Mouse (Mus musculus) stomach, embryonic 16.5 days (tissue): ENCODE results near the gene Ism2. TPM values are rescaled to one million over a fixed set of nuclear protein-coding genes. Genes with fewer than 3 reads are reported as not detected.
"Not testable (repeated sequence)": the region's sequence is repeated elsewhere in the genome, so short reads cannot be mapped to it uniquely, and the experiment has no call there.

Experiments
- ATAC-seq: fragments of 200-750 bp; cut with Nextera tagmentation; 2 replicates; pipeline ENCODE4 v1.8.0; 2017; ENCODE audit warnings: moderate number of reproducible peaks, moderate TSS enrichment; ENCODE audit not compliant: insufficient read depth, low FRiP score
- H3K27ac ChIP-seq: fragments of 300-500 bp; sonication (generic); 2 replicates; pipeline ENCODE4 v1.5.1; 2014; ENCODE audit warnings: low read length
- H3K27me3 ChIP-seq: fragments of 300-500 bp; sonication (generic); 2 replicates; pipeline ENCODE4 v1.6.1; 2014; ENCODE audit warnings: low read length, control low read depth, mixed read lengths; ENCODE audit not compliant: control insufficient read depth, insufficient read depth
- H3K36me3 ChIP-seq: fragments of 300-500 bp; sonication (generic); 2 replicates; pipeline ENCODE4 v1.6.1; 2014; ENCODE audit warnings: low read length; ENCODE audit not compliant: control insufficient read depth, insufficient read depth
- H3K4me1 ChIP-seq: fragments of 300-500 bp; sonication (generic); 2 replicates; pipeline ENCODE4 v1.6.1; 2014; ENCODE audit warnings: low read length, control low read depth, mixed read lengths; ENCODE audit not compliant: control insufficient read depth, insufficient read depth
- H3K4me2 ChIP-seq: fragments of 300-500 bp; sonication (generic); 2 replicates; pipeline ENCODE4 v1.6.1; 2014; ENCODE audit warnings: low read depth, low read length, mixed read lengths
- H3K4me3 ChIP-seq: fragments of 300-500 bp; sonication (generic); replicated peaks from 2 replicates; pipeline ENCODE4 v1.5.1; 2014; ENCODE audit warnings: mild to moderate bottlenecking, low read length
- H3K9ac ChIP-seq: fragments of 300-500 bp; sonication (generic); 2 replicates; pipeline ENCODE4 v1.6.1; 2014; ENCODE audit warnings: low read length
- H3K9me3 ChIP-seq: fragments of 300-500 bp; sonication (generic); replicated peaks from 2 replicates; pipeline ENCODE4 v1.6.1; 2016; ENCODE audit warnings: low read length, control low read depth; ENCODE audit not compliant: control insufficient read depth
- WGBS: fragments of 180-500 bp; shearing (Covaris S2); extraction: QIAGEN DNeasy Blood & Tissue Kit; methylation state at CpG from one replicate; pipeline ENCODE4 v1.1.7; 2014; 5-methylcytosine and 5-hydroxymethylcytosine counted together
- polyA plus RNA-seq: library from polyadenylated mRNA; unstranded; fragments of >200 nt; fragmentation: Nextera tagmentation; extraction: Ambion mirVana; gene quantifications from 2 replicates; pipeline ENCODE4 v1.2.1, GENCODE M21; 2015

Ism2 gene
- polyA plus RNA-seq, 1 experiment from 2014 or later, result 0.53 TPM

DNA sequence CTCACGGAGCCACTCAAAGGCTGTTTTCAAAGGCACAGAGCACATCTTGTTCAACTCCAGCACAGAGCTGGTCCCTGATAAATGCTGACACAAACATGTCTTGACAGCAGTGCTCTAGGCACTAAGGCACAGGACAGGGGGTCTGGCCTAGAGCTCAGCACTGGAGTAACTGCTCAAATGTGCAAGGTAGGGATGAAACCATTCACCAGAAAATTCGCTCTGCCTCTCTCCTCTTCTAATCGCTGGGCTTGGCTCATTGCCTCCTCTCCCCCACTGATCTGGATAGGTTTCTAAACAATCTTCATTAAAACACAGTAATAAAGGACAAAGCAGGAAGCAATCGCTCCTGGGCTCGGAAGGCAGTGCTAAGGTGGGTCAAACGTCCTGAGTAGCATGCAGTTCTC lies 31.6 kb upstream of the Ism2 start:
- Histone ChIP-seq H3K27ac (peak overlapping the region; percentile 43; the same call in 1 of the 2 replicates), H3K4me3 (no peak overlapping the region), H3K27me3 (no peaks in the 10 kb centered on the region), H3K4me2 (no peak overlapping the region), H3K9me3 (no peaks in the 10 kb centered on the region), H3K36me3 (no peaks in the 10 kb centered on the region), H3K4me1 (peaks cover 7% of the 10 kb centered on the region; the same call in 1 of the 2 replicates), H3K9ac (no peak overlapping the region)
- 55% methylated on average over 6 of the region's 6 CpGs for WGBS
- ATAC-seq, result no peak

- H3K4me3 ChIP-seq, result no peak overlapping the region
- no peak overlapping the region for H3K4me2 ChIP-seq
- no peak for ATAC-seq
- H3K9ac ChIP-seq, result no peak overlapping the region
- no peaks in the 10 kb centered on the region for H3K36me3 ChIP-seq
- 52% methylated on average over 2 of the region's 2 CpGs for WGBS
- no peaks in the 10 kb centered on the region for H3K27me3 ChIP-seq
- H3K9me3 ChIP-seq, result no peaks in the 10 kb centered on the region
- H3K4me1 ChIP-seq, result peaks cover 7% of the 10 kb centered on the region; the same call in 1 of the 2 replicates
- H3K27ac ChIP-seq, result peak overlapping the region; percentile 55; the same call in 1 of the 2 replicates
Measured at GRCm38 (mm10) chr12:87330213-87330612, 30.7 kb upstream of the Ism2 start.

DNA sequence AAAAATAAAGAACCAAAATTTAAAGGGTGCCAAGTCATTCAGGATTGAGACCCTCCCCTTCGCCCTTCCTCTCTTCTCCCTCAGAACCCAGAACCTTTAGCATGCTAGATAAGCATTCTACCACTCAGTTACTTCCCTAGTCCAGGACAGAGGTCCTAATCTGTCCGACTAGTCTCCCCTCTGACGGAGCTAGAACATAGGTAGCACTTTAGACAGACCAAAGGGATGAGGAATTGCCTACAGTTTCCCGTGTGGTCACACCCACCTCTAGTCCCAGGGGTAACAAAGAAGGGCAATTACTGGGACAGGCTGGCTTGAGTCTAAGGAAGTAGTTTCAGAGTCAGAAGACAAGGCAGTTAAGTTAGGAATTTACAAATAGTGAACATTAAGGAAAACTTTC lies 28.5 kb upstream of the Ism2 start:
- ATAC-seq, result no peak
- Histone ChIP-seq H3K27ac (no peak overlapping the region), H3K4me2 (no peak overlapping the region), H3K36me3 (no peaks in the 10 kb centered on the region), H3K27me3 (no peaks in the 10 kb centered on the region), H3K9ac (0 out of 2 replicates have a peak overlapping the region, but pooled peaks have one; percentile 7), H3K4me3 (no peak overlapping the region), H3K4me1 (peaks cover 7% of the 10 kb centered on the region; the same call in 1 of the 2 replicates), H3K9me3 (no peaks in the 10 kb centered on the region)
- 54% methylated on average over 4 of the region's 4 CpGs for WGBS

DNA sequence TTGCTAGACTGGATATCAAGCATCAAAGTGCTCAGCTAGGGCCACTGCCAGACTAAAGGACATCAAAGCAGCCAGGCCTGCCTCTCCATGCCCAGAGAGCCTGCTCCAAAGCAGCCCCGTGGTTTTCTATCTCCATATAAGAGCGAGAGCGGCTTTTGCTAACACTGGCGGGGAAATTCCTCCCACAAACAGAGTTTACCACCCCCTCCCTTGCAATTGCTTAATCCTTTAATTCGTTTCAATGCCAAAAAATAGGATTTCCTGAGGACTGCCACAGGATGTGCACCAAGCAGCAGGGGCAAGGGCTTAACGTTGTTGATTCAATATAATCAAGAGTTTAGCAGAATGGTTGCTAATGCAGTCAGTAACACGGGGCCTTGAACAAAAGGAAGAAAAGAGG lies 28.1 kb upstream of the Ism2 start:
- no peaks in the 10 kb centered on the region for H3K9me3 ChIP-seq
- no peaks in the 10 kb centered on the region for H3K36me3 ChIP-seq
- H3K4me2 ChIP-seq, result no peak overlapping the region
- peaks cover 7% of the 10 kb centered on the region; the same call in 1 of the 2 replicates for H3K4me1 ChIP-seq
- no peak overlapping the region for H3K4me3 ChIP-seq
- 26% methylated on average over 7 of the region's 7 CpGs for WGBS
- no peak for ATAC-seq
- H3K9ac ChIP-seq, result 0 out of 2 replicates have a peak overlapping the region, but pooled peaks have one; percentile 7
- H3K27ac ChIP-seq, result no peak overlapping the region
- no peaks in the 10 kb centered on the region for H3K27me3 ChIP-seq

DNA sequence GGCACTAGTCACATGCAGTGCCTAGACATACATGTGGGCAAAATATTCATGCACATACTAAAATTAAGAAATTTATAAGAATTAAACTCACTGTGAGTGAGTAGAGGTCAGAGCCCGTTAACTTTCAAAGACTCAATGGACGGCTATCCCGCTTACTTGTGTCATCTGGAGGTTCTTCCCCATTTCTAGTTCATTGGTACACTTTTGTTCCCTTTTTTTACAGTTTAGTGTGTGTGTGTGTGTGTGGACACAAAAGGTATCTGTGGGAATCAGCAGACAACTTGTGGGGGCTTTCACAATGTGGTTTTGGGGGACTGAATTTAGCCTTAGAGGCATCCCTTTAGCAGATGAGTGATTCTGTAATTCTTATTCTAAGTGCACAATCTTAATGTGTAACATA lies 25.9 kb upstream of the Ism2 start:
- no peak overlapping the region for H3K4me2 ChIP-seq
- no peak overlapping the region for H3K9ac ChIP-seq
- H3K27ac ChIP-seq, result no peak overlapping the region
- no peaks in the 10 kb centered on the region for H3K36me3 ChIP-seq
- 88% methylated on average over 3 of the region's 3 CpGs for WGBS
- ATAC-seq, result no peak
- no peaks in the 10 kb centered on the region for H3K9me3 ChIP-seq
- no peaks in the 10 kb centered on the region for H3K27me3 ChIP-seq
- peaks cover 3% of the 10 kb centered on the region; the same call in 1 of the 2 replicates for H3K4me1 ChIP-seq
- H3K4me3 ChIP-seq, result no peak overlapping the region

- H3K36me3 ChIP-seq, result no peaks in the 10 kb centered on the region
- no peak overlapping the region for H3K27ac ChIP-seq
- no peak overlapping the region for H3K9ac ChIP-seq
- no peak for ATAC-seq
- H3K9me3 ChIP-seq, result no peaks in the 10 kb centered on the region
- no peak overlapping the region for H3K4me3 ChIP-seq
- H3K4me2 ChIP-seq, result no peak overlapping the region
- H3K27me3 ChIP-seq, result no peaks in the 10 kb centered on the region
- H3K4me1 ChIP-seq, result no peaks in the 10 kb centered on the region
- WGBS, result 73% methylated on average over 3 of the region's 3 CpGs
Measured at GRCm38 (mm10) chr12:87319229-87319628, 19.7 kb upstream of the Ism2 start.

DNA sequence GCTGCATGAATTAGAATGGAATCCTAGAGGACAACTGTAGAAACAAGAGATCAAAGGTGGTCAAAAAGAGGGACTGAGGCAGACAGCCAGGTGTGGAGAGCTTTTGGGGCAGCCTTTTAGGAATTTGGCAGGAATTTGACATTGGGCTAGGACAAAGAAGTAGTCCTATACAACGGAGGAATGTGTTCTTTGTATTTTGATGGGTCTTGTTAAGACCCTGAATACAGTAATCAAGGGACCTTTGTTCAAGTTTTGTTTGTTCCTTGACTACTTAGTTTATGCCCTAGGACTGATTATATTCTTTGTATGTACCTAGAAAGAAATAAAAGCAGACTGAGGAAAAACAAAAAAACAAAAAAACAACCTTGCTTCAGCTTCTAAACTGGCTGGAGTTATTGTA lies 18.4 kb upstream of the Ism2 start:
- ATAC-seq, result no peak
- Histone ChIP-seq H3K4me1 (no peaks in the 10 kb centered on the region), H3K4me2 (no peak overlapping the region), H3K36me3 (no peaks in the 10 kb centered on the region), H3K4me3 (no peak overlapping the region), H3K27ac (no peak overlapping the region), H3K27me3 (no peaks in the 10 kb centered on the region), H3K9ac (no peak overlapping the region), H3K9me3 (no peaks in the 10 kb centered on the region)
- WGBS, result 69% methylated on average over 1 of the region's 1 CpGs

DNA sequence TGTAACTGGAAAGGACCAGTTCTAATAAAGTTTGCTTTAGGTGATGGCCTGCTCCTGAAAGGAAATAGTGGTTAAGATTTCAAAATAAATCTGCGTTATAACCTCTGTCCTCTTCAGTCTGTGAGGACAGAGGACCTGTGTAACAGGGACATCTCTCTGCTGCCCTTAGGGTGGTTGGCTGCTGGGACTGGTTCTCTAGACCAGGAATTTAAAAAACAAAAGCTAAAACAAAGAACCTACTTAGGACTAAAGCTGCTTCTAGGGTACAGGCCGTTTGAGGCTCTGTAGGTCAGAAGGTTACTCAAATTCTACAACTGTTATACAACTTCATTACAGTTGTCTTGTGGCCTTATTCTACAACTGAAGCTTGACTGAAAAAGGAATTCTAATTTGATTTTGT lies 13.6 kb upstream of the Ism2 start:
- Histone ChIP-seq H3K4me3 (no peak overlapping the region), H3K36me3 (peaks cover 13% of the 10 kb centered on the region; the same call in 1 of the 2 replicates)
- 72% methylated on average over 2 of the region's 2 CpGs for WGBS

GRCm38 (mm10) chr12:87306584-87306844 lies 7.0 kb upstream of the Ism2 start:
- H3K9ac ChIP-seq, H3K4me2 ChIP-seq, H3K9me3 ChIP-seq, H3K27me3 ChIP-seq, H3K4me1 ChIP-seq, ATAC-seq, H3K27ac ChIP-seq, H3K36me3 ChIP-seq, H3K4me3 ChIP-seq: not testable (repeated sequence)
- 73% methylated on average over 4 of the region's 4 CpGs for WGBS

More for the DNA sequence above, 13.6 kb upstream of the Ism2 start:
- Histone ChIP-seq H3K4me1 (no peaks in the 10 kb centered on the region), H3K9ac (no peak overlapping the region), H3K27ac (no peak overlapping the region), H3K4me2 (no peak overlapping the region), H3K27me3 (no peaks in the 10 kb centered on the region), H3K9me3 (no peaks in the 10 kb centered on the region)
- ATAC-seq, result no peak
